Mouse (Mus musculus): ENCODE results near the gene Zmiz1. TPM values are rescaled to one million over a fixed set of nuclear protein-coding genes. Genes with fewer than 3 reads are reported as not detected.

The Zmiz1 gene
- polyA plus RNA-seq, 1 experiment from 2014 or later: 21.2 TPM

DNA sequence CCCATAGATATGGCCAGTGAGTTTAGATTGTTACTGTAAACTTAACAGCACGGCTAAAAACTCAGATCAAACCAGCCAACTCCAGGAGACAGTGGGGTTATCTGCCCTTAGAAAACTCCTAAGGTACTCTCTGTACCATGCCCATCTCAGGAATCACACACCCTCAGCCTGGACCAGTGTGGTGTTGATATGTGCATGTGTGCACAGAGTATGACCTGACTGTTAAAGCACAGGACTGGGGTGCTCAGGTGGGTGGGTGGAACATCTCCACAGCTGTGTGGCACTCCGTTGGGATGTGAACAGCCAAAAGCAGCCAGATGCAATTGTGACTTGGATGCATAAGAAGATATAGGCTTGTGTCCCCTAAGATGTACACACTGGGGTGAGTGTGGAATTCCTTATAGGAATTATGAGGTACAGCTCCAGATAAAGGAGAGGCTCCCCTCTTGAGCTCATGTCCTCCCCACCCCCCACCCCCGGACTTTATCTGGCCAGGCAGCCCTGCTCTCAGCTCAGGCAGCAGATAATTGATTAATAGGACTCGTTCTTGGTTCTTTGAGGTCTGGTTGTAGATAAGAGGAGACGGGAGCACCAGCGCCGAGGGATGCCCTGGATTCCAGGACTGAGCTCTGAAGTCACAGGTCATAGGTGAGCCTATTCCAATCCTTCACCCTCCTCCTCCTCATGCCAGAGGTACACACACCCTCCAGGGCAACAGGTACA is 35.1 kb upstream of the Zmiz1 start:
- no peak overlapping the region for H3K4me2 ChIP-seq (ENCODE audit: low read depth, low read length)
- H3K4me3 ChIP-seq (ENCODE audit: low read length): no peak overlapping the region
- H3K27me3 ChIP-seq (replicated peaks; ENCODE audit: control insufficient read depth, insufficient read depth, low read length): 0 out of 2 replicates have a peak, but pooled peaks cover 2% of the 10 kb centered on the region
- no peaks in the 10 kb centered on the region for H3K36me3 ChIP-seq (ENCODE audit: control insufficient read depth, insufficient read depth, low read length)
- H3K4me1 ChIP-seq (ENCODE audit: control insufficient read depth, insufficient read depth, low read length): peaks cover 28% of the 10 kb centered on the region
- H3K9ac ChIP-seq (ENCODE audit: low read depth, low read length): no peak overlapping the region
- WGBS: 37% methylated on average over 7 of the region's 7 CpGs
- H3K27ac ChIP-seq (ENCODE audit: low read length): no peak overlapping the region
- no peak for ATAC-seq
- no peaks in the 10 kb centered on the region for H3K9me3 ChIP-seq (ENCODE audit: control insufficient read depth, low read length)

DNA sequence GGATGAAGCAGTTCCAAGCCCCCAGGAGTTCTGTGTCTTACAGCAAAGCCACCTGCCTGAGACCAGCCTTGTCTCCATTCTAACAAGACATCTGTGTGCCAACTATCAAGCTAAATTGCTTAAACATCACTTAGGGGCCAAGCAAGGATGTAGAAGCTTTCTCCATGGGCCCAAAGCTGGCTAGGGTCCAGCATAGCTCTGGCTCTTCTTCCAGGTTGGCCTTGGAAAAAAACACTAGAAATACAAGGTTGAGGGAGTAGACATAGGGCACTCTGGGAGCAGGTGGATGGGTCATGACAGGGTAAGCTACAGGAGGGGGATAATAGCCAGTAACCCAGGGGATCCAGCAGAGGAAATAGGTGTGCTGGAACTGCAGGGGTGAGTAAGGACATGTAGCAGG is 20.7 kb upstream of the Zmiz1 start:
- H3K9me3 ChIP-seq (ENCODE audit: control insufficient read depth, low read length): no peaks in the 10 kb centered on the region
- no peak overlapping the region for H3K4me2 ChIP-seq (ENCODE audit: low read depth, low read length)
- ATAC-seq: no peak
- no peaks in the 10 kb centered on the region for H3K36me3 ChIP-seq (ENCODE audit: control insufficient read depth, insufficient read depth, low read length)
- no peak overlapping the region for H3K27ac ChIP-seq (ENCODE audit: low read length)
- no peak overlapping the region for H3K4me3 ChIP-seq (ENCODE audit: low read length)
- no peak overlapping the region for H3K9ac ChIP-seq (ENCODE audit: low read depth, low read length)
- no peaks in the 10 kb centered on the region for H3K27me3 ChIP-seq (replicated peaks; ENCODE audit: control insufficient read depth, insufficient read depth, low read length)
- H3K4me1 ChIP-seq (ENCODE audit: control insufficient read depth, insufficient read depth, low read length): no peaks in the 10 kb centered on the region

- no peaks in the 10 kb centered on the region for H3K27me3 ChIP-seq (replicated peaks; ENCODE audit: control insufficient read depth, insufficient read depth, low read length)
Observed at GRCm38 (mm10) chr14:25440116-25440515, 18.9 kb upstream of the Zmiz1 start.

GRCm38 (mm10) chr14:25440777-25441176 is 18.2 kb upstream of the Zmiz1 start:
- 54% methylated on average over 3 of the region's 3 CpGs for WGBS
- no peak overlapping the region for H3K4me3 ChIP-seq (ENCODE audit: low read length)
- H3K27me3 ChIP-seq (replicated peaks; ENCODE audit: control insufficient read depth, insufficient read depth, low read length): no peaks in the 10 kb centered on the region
- H3K4me2 ChIP-seq (ENCODE audit: low read depth, low read length): no peak overlapping the region
- ATAC-seq: no peak
- no peak overlapping the region for H3K9ac ChIP-seq (ENCODE audit: low read depth, low read length)
- H3K4me1 ChIP-seq (ENCODE audit: control insufficient read depth, insufficient read depth, low read length): no peaks in the 10 kb centered on the region
- no peak overlapping the region for H3K27ac ChIP-seq (ENCODE audit: low read length)
- H3K9me3 ChIP-seq (ENCODE audit: control insufficient read depth, low read length): no peaks in the 10 kb centered on the region
- no peaks in the 10 kb centered on the region for H3K36me3 ChIP-seq (ENCODE audit: control insufficient read depth, insufficient read depth, low read length)

More at GRCm38 (mm10) chr14:25440116-25440515, 18.9 kb upstream of the Zmiz1 start:
- Histone ChIP-seq H3K4me2 (ENCODE audit: low read depth, low read length) (no peak overlapping the region), H3K27ac (ENCODE audit: low read length) (no peak overlapping the region), H3K36me3 (ENCODE audit: control insufficient read depth, insufficient read depth, low read length) (no peaks in the 10 kb centered on the region), H3K9ac (ENCODE audit: low read depth, low read length) (no peak overlapping the region), H3K9me3 (ENCODE audit: control insufficient read depth, low read length) (no peaks in the 10 kb centered on the region), H3K4me3 (ENCODE audit: low read length) (no peak overlapping the region), H3K4me1 (ENCODE audit: control insufficient read depth, insufficient read depth, low read length) (no peaks in the 10 kb centered on the region)
- WGBS: 5% methylated on average over 1 of the region's 1 CpGs
- no peak for ATAC-seq

GRCm38 (mm10) chr14:25441469-25441868 is 17.5 kb upstream of the Zmiz1 start:
- no peak overlapping the region for H3K4me3 ChIP-seq (ENCODE audit: low read length)
- no peaks in the 10 kb centered on the region for H3K36me3 ChIP-seq (ENCODE audit: control insufficient read depth, insufficient read depth, low read length)
- H3K27me3 ChIP-seq (replicated peaks; ENCODE audit: control insufficient read depth, insufficient read depth, low read length): no peaks in the 10 kb centered on the region
- no peak overlapping the region for H3K9ac ChIP-seq (ENCODE audit: low read depth, low read length)
- H3K9me3 ChIP-seq (ENCODE audit: control insufficient read depth, low read length): no peaks in the 10 kb centered on the region
- H3K4me1 ChIP-seq (ENCODE audit: control insufficient read depth, insufficient read depth, low read length): no peaks in the 10 kb centered on the region
- WGBS: 75% methylated on average over 5 of the region's 5 CpGs
- no peak overlapping the region for H3K27ac ChIP-seq (ENCODE audit: low read length)
- no peak overlapping the region for H3K4me2 ChIP-seq (ENCODE audit: low read depth, low read length)
- no peak for ATAC-seq

DNA sequence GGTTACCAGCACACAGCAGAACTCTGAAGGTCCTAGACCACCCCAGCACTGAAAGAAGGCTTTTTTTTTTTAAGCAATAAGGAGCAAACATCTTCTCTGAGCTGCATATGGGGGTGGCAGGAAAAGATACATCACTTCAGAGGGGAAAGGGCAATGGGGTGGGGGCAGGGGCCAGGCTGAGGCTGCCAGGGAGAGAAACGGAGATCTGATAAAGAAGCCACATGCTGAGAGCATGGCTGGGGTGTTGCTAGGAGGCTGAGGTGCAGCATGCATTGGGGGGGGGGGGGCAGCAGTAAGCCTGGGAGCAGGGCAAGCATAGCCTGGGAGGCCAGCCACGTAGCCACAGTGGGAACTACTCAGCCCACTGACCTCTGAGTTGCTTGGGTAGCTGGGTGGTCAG is 16.3 kb upstream of the Zmiz1 start:
- no peaks in the 10 kb centered on the region for H3K9me3 ChIP-seq (ENCODE audit: control insufficient read depth, low read length)
- H3K4me1 ChIP-seq (ENCODE audit: control insufficient read depth, insufficient read depth, low read length): no peaks in the 10 kb centered on the region
- H3K27me3 ChIP-seq (replicated peaks; ENCODE audit: control insufficient read depth, insufficient read depth, low read length): no peaks in the 10 kb centered on the region
- H3K36me3 ChIP-seq (ENCODE audit: control insufficient read depth, insufficient read depth, low read length): no peaks in the 10 kb centered on the region
- ATAC-seq: no peak
- no peak overlapping the region for H3K4me2 ChIP-seq (ENCODE audit: low read depth, low read length)
- no peak overlapping the region for H3K4me3 ChIP-seq (ENCODE audit: low read length)
- no peak overlapping the region for H3K9ac ChIP-seq (ENCODE audit: low read depth, low read length)
- no peak overlapping the region for H3K27ac ChIP-seq (ENCODE audit: low read length)
- 53% methylated on average over 2 of the region's 2 CpGs for WGBS

DNA sequence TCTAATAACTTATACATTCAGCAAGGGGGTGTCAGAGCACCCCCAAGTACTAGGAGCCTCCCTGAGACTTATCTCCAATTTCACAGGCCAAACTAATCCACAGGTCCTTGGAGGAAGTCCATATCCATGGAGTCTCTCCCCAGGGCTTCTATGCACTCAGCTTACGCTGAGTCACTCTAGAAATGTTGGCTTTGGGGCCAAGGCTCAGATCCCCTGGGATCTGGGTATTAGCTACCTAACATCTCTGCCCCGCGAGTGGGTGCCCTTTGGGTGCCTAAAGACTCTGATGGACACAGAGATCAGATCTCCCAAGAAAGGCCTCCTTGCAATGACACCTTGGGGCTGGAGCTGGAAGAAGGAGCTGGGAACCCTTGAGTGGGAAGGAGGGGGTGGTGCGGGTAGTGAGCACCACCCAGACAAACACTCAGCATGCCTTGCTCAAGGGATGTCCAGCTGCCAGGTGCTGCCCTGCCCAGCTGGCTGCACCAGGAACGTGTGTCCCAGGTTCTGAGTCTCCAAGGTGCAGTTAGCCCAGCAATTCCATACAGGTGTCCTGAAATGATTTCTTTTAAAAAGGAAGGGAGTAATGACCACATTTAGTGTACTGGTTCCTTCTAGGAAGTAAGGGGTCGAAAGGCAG is 11.7 kb upstream of the Zmiz1 start:
- Histone ChIP-seq H3K4me1 (ENCODE audit: control insufficient read depth, insufficient read depth, low read length) (peaks cover 8% of the 10 kb centered on the region), H3K36me3 (ENCODE audit: control insufficient read depth, insufficient read depth, low read length) (no peaks in the 10 kb centered on the region), H3K27me3 (replicated peaks; ENCODE audit: control insufficient read depth, insufficient read depth, low read length) (no peaks in the 10 kb centered on the region), H3K9ac (ENCODE audit: low read depth, low read length) (no peak overlapping the region), H3K4me2 (ENCODE audit: low read depth, low read length) (no peak overlapping the region), H3K9me3 (ENCODE audit: control insufficient read depth, low read length) (no peaks in the 10 kb centered on the region), H3K4me3 (ENCODE audit: low read length) (no peak overlapping the region), H3K27ac (ENCODE audit: low read length) (no peak overlapping the region)
- WGBS: 78% methylated on average over 6 of the region's 6 CpGs
- no peak for ATAC-seq

- no peaks in the 10 kb centered on the region for H3K27me3 ChIP-seq (replicated peaks; ENCODE audit: control insufficient read depth, insufficient read depth, low read length)
- H3K9me3 ChIP-seq (ENCODE audit: control insufficient read depth, low read length): no peaks in the 10 kb centered on the region
- no peak overlapping the region for H3K4me3 ChIP-seq (ENCODE audit: low read length)
- H3K4me1 ChIP-seq (ENCODE audit: control insufficient read depth, insufficient read depth, low read length): peaks cover 15% of the 10 kb centered on the region
- no peak overlapping the region for H3K4me2 ChIP-seq (ENCODE audit: low read depth, low read length)
- no peak overlapping the region for H3K9ac ChIP-seq (ENCODE audit: low read depth, low read length)
- no peak for ATAC-seq
- 68% methylated on average over 2 of the region's 2 CpGs for WGBS
- H3K36me3 ChIP-seq (ENCODE audit: control insufficient read depth, insufficient read depth, low read length): no peaks in the 10 kb centered on the region
- no peak overlapping the region for H3K27ac ChIP-seq (ENCODE audit: low read length)
Observed at GRCm38 (mm10) chr14:25448471-25448870, 10.5 kb upstream of the Zmiz1 start.

GRCm38 (mm10) chr14:25451099-25451667 is 7.8 kb upstream of the Zmiz1 start:
- peak overlapping the region; percentile 34; the same call in 1 of the 2 replicates for H3K9ac ChIP-seq (ENCODE audit: low read depth, low read length)

More at GRCm38 (mm10) chr14:25451099-25451667, 7.8 kb upstream of the Zmiz1 start:
- Histone ChIP-seq H3K4me2 (ENCODE audit: low read depth, low read length) (peak overlapping the region; percentile 37; the same call in 1 of the 2 replicates), H3K4me1 (ENCODE audit: control insufficient read depth, insufficient read depth, low read length) (peaks cover 32% of the 10 kb centered on the region), H3K27me3 (replicated peaks; ENCODE audit: control insufficient read depth, insufficient read depth, low read length) (no peaks in the 10 kb centered on the region), H3K9me3 (ENCODE audit: control insufficient read depth, low read length) (no peaks in the 10 kb centered on the region), H3K4me3 (ENCODE audit: low read length) (0 out of 2 replicates have a peak overlapping the region, but pooled peaks have one; percentile 4), H3K36me3 (ENCODE audit: control insufficient read depth, insufficient read depth, low read length) (no peaks in the 10 kb centered on the region), H3K27ac (ENCODE audit: low read length) (peak overlapping the region; percentile 95)
- peak; percentile 72 for ATAC-seq
- 16% methylated on average over 7 of the region's 7 CpGs for WGBS
